Mouse (Mus musculus): Measurements from ENCODE around the gene Irf4.

Irf4 gene

GRCm38 (mm10) chr13:30762224-30762623 lies 13.2 kb downstream of the Irf4 start:
- DNase-seq (ENCODE audit: low spot score) = no peak

DNA sequence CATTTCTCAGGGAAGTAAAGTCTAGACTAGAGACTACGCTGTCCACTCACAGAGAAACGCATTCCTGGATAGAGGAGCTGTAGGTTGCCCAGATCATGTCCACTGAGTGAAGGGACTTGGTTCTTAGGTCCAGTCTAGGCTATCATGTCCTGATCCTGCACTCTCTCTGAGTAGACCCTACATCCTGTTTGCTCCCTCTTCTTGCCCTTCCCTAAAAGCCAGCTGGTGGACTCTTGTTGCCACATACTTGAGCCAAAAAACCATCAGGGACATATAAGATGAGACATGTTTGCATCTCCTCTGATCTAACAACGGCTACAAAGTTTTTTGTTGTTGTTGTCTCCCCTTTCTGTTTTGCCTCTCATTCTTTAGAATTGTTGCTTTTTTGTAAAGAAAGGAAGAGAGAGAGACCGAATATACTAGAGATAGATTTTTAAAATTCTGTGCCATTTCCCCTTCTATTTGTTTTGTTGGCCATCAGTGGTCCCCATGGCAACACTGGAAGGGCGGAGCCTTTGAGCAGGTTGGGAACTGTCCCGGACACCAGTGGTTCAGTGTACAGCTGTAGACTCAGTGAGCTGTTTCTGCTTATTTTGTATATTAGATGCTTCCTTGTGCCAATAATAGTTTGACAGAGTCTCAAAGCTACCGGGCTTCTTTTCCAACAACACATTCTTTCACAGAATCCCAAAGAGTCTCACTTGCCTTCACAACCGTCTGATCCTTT lies 15.2 kb downstream of the Irf4 start:
- DNase-seq (ENCODE audit: low spot score) = no peak

GRCm38 (mm10) chr13:30765906-30766305 lies 16.9 kb downstream of the Irf4 start:
- no peak for DNase-seq (ENCODE audit: low spot score)

- DNase-seq (ENCODE audit: low spot score) = no peak
Measured at GRCm38 (mm10) chr13:30766636-30767476, 17.8 kb downstream of the Irf4 start.

- no peak for DNase-seq (ENCODE audit: low spot score)
Measured at GRCm38 (mm10) chr13:30767477-30768127, 18.6 kb downstream of the Irf4 start.

DNA sequence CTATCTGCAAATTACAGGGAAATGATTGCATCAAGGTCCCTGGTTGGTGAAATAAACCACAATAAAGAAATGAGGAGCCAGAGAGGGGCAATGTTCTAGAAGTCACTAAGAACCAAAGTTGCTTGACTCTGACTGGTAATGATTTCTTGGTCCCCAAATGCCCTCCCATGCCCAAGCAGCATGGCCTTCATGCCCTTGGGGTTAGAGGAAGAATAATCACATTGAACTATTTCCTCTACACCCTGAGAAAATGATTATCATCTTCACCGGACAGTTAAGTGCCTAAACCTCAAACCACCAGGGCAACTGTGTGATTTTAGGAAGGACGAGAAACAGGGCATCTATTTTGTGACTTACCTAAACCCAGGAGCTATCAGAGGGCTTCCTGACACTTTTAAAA lies 27.0 kb downstream of the Irf4 start:
- DNase-seq (ENCODE audit: low spot score) = no peak

DNA sequence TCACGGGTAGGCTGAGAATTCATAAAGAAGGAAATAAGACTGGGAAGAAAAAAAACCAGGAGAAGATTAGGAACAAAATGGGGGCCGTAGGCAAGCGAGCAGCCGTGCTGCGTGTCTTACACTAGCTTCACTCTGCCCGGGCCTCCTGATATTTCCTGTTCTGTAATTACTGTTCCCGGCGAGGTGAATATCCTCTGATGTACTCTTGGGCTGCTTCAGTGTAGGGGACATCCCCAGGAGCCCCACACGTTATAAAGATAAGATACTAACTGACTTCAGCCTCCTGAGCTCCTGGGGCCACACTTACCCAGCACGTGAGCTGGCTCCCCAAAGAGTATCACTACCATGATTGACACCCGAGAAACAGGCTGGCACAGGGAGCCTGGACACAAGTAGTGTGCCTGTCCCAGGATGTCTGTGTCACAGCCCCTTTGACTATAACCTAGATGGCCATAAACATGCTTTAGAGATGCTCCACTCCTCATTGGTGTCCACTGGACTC lies 28.7 kb downstream of the Irf4 start:
- DNase-seq (ENCODE audit: low spot score) = no peak

DNA sequence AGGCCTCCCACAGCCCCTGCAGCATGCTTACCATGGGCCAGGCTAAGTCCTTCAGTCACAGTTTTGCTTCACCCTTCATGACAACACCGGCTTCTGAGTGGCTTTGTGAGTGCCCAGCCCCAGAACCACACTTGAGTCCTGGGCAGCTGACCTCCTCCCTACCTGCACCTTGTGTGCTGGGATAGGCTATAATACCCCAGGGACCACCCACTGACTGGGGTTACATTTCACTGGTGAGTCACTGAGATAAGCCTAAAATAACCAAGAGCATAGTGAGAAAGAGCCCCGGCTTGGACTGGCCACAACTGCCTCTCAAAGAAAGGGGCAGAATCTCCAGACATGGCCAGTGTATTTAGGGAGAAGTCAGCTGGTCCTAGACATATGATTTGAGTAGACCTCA lies 32.9 kb downstream of the Irf4 start:
- no peak for DNase-seq (ENCODE audit: low spot score)

DNA sequence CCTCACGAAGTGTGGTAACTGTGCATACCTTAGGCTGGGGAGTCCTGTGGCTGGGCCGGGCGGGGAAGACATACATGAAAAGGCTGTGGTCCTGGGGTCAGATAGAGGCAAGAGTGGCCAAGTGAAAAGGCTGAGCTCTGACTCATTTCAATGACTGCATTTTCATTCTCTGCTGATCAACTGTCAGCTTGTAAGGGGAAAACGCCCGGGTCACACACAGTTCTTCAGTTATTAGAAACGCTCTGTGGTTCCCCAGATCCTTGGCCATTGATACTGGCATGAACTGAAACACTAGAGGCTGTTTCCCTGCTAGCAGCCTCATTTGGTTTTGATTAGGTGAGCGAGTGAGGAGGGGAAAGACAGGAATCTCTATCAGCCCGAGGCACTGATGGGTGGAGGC lies 33.4 kb downstream of the Irf4 start:
- DNase-seq (ENCODE audit: low spot score) = no peak

- DNase-seq (ENCODE audit: low spot score) = no peak
Measured at GRCm38 (mm10) chr13:30785423-30786040, 36.5 kb downstream of the Irf4 start.

- DNase-seq (ENCODE audit: low spot score) = no peak
Measured at GRCm38 (mm10) chr13:30786235-30787035, 37.4 kb downstream of the Irf4 start.

DNA sequence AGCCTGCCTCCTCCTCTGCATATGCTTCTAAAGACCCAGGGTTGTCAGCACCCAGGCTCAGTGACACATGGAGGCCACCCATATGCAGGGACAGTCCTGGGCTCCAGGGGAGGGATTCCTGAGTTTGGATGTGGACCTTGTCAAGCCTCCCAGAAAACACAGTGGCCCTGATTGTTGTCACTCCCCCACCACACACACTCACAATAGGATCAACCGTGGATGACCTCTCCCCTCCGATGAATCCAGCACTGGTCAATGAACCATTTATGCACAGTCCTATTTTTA lies 38.0 kb downstream of the Irf4 start:
- no peak for DNase-seq (ENCODE audit: low spot score)

DNA sequence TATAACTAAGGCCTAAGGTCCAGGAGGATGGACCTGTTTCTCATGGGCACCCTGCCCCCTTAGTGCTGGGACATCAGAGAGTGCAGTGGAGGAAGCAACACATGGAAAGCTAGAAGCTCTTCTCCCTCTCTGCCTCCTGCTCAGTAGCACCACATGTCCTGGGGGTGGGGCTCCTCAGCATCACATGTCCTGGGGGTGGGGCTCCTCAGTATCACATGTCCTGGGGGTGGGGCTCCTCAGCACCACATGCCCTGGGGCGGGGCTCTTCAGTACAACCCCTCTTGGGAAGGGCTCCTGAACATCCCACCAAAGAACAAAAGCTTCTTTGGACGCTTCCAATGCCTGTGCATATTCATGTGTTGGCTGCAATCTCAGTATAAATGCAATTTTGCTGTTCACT lies 38.5 kb downstream of the Irf4 start:
- no peak for DNase-seq (ENCODE audit: low spot score)

- DNase-seq (ENCODE audit: low spot score) = no peak
Measured at GRCm38 (mm10) chr13:30787960-30788359, 38.9 kb downstream of the Irf4 start.

DNA sequence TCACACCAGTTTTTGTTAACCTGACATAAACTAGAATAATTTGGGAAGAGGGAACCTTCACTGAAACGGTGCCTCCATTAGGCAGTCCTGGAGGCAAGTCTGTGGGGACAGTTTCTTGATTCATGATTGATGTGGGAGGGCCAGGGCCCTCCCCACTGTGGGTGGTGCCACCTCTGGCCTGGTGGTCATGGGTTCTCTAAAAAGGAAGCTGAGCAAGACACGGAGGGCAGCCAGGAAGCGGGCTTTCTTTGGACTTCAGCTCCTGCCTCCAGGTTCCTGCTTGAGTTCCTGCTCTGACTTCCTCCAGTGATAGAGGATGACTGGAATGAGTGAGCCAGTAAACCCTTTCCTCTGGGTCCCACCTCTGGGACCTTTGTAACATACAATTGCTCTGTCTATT lies 39.4 kb downstream of the Irf4 start:
- DNase-seq (ENCODE audit: low spot score) = no peak

- no peak for DNase-seq (ENCODE audit: low spot score)
Measured at GRCm38 (mm10) chr13:30790016-30790415, 41.0 kb downstream of the Irf4 start.

DNA sequence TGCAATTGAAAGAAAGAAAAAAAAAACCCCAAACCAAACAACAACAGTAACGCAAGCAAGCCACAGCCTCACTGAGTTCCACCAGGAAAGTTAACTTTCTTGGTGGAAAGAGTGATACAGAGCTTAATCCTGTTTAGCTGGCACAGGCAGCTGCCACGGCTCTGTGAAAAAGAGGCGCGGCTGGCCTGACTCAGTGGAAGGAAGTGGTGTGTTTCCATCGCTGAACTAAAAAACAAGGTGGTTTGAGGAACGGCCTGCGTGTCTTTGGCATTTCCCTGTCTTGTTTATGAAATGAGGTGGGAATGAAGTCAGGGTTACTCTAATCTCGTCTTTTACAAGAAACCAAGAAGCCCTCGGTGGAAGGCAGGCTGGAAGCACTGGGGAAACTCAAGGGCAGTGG lies 43.3 kb downstream of the Irf4 start:
- no peak for DNase-seq (ENCODE audit: low spot score)

GRCm38 (mm10) chr13:30792741-30793140 lies 43.7 kb downstream of the Irf4 start:
- no peak for DNase-seq (ENCODE audit: low spot score)

- no peak for DNase-seq (ENCODE audit: low spot score)
Measured at GRCm38 (mm10) chr13:30793196-30793595, 44.2 kb downstream of the Irf4 start.

DNA sequence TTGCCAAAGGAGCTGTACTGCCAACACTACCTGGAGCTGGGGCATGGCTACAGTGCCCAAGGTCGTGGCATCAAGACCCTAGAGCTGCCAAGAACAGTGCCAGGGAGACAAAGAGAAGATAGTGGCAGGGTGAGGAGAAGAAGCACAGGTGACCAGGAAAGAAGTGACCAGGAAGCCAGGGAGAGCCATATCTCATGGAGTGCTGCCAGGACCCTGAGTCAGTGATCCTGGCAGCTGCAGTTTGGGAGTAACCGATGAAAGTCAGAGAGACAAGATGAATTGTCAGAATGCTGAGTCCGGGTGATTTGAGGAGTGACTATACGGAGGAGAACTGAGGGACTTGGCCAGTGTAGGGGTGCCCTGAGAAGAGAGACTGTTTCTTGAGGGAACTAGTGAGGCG lies 44.6 kb downstream of the Irf4 start:
- no peak for DNase-seq (ENCODE audit: low spot score)

DNA sequence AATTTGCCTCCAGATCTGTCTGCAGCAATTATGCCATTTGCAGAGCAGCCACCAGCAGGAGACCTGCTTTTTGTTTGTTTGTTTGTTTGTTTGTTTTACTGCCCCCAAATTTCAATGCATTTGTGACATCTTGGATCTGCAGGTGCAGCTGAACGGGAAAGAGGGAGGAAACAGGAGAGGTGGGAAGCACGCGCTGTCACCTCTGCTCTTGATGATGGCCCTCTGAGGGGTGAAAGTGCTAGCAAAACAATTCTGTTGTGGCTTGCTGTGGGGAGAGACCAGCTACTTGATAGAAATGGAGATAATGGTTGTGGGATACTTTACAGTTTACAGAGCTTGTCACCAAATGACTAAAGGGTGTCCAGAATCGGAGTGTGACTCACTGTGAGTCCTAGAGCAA lies 46.9 kb downstream of the Irf4 start:
- no peak for DNase-seq (ENCODE audit: low spot score)

DNA sequence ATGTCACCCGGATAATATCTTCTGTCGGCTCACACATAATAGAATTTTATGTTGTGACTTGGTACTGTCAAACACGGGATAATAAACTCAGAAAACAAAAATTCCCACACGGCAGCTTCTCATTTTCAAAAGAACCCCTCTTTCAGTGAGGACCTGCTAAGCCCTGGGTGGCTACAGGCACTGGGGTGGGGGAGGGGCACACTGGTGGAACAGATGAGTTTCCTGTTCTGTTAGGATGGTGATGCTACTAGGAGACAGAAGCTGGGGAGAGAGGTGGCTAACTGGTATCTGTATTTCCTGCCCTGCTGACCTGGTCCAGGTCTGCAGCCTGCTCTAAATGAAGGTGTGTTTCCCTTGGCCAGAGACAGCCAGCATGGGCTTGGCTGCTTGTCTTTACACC lies 52.9 kb downstream of the Irf4 start:
- no peak for DNase-seq (ENCODE audit: low spot score)

Data from testis, postnatal 14 days (tissue).